In genomic region chr5:143642262-143642831, GRCm38 (mm10) we compare ENCODE assay signal across 9 mouse cellular contexts. TPM values are rescaled to one million over a fixed set of nuclear protein-coding genes. Genes with fewer than 3 reads are reported as not detected.
DNase-seq lines count a peak whose midpoint lies in the region; ATAC-seq and TF ChIP-seq lines count a peak whose summit lies in the region.
"Had no signal": no experiment of that assay in that cellular context is flagged by ENCODE, and none has a peak within 500 bp of the region (broad histone marks: within the 10 kb centered on the region; RNA-seq: fewer than 3 reads in every experiment).

No protein-coding gene starts in this region.

- H3K9ac ChIP-seq in neural tube, embryonic 13.5 days, result no peak overlapping the region
- H3K9ac ChIP-seq in neural tube, embryonic 15.5 days (replicated peaks), result no peak overlapping the region
- no peak overlapping the region for H3K9ac ChIP-seq in stomach, postnatal 0 days (ENCODE audit: low read length)

- no peaks in the 10 kb centered on the region for H3K27me3 ChIP-seq in neural tube, embryonic 13.5 days
- no peaks in the 10 kb centered on the region for H3K27me3 ChIP-seq in neural tube, embryonic 15.5 days (replicated peaks)
- H3K27me3 ChIP-seq in stomach, postnatal 0 days (ENCODE audit: control insufficient read depth, insufficient read depth, low read length), result no peaks in the 10 kb centered on the region

- no peak for TF ChIP-seq EP300 in stomach, postnatal 0 days (optimal IDR thresholded peaks at IDR 0.05)

- H3K4me2 ChIP-seq in neural tube, embryonic 13.5 days, result no peak overlapping the region
- H3K4me2 ChIP-seq in neural tube, embryonic 15.5 days, result no peak overlapping the region
- no peak overlapping the region for H3K4me2 ChIP-seq in stomach, postnatal 0 days (replicated peaks; ENCODE audit: low read depth)

- no peak for TF ChIP-seq CTCF in stomach, postnatal 0 days (IDR thresholded peaks at IDR 0.05; ENCODE audit: low read depth)

- H3K4me3 ChIP-seq in neural tube, embryonic 13.5 days, result no peak overlapping the region
- no peak overlapping the region for H3K4me3 ChIP-seq in neural tube, embryonic 15.5 days (replicated peaks)
- H3K4me3 ChIP-seq in stomach, postnatal 0 days (ENCODE audit: low read depth, low read length), result no peak overlapping the region

- peak; percentile 65; the same call in 1 of the 2 replicates for ATAC-seq in neural tube, embryonic 13.5 days (ENCODE audit: low read depth)
- no peak for ATAC-seq in neural tube, embryonic 15.5 days (ENCODE audit: low FRiP score)
- peak; percentile 50 for ATAC-seq in inflammation-experienced regulatory T-cells, adult 6 months
- ATAC-seq in stomach, postnatal 0 days (ENCODE audit: low FRiP score, low TSS enrichment), result 0 out of 2 replicates have a peak, but pooled peaks have one; percentile 40

- no peaks in the 10 kb centered on the region for H3K36me3 ChIP-seq in neural tube, embryonic 13.5 days
- H3K36me3 ChIP-seq in neural tube, embryonic 15.5 days, result no peaks in the 10 kb centered on the region
- H3K36me3 ChIP-seq in stomach, postnatal 0 days (ENCODE audit: control insufficient read depth, insufficient read depth, low read length), result no peaks in the 10 kb centered on the region

- 34% methylated on average over 4 of the region's 4 CpGs for WGBS in neural tube, embryonic 13.5 days
- 38% methylated on average over 4 of the region's 4 CpGs for WGBS in neural tube, embryonic 15.5 days
- 17% methylated on average over 4 of the region's 4 CpGs for WGBS in stomach, postnatal 0 days

- no peaks in the 10 kb centered on the region for H3K9me3 ChIP-seq in neural tube, embryonic 13.5 days
- no peaks in the 10 kb centered on the region for H3K9me3 ChIP-seq in neural tube, embryonic 15.5 days (replicated peaks)
- H3K9me3 ChIP-seq in stomach, postnatal 0 days (ENCODE audit: control insufficient read depth, low read length), result no peaks in the 10 kb centered on the region

- H3K27ac ChIP-seq in neural tube, embryonic 13.5 days (replicated peaks), result no peak overlapping the region
- H3K27ac ChIP-seq in neural tube, embryonic 15.5 days (replicated peaks), result no peak overlapping the region
- peak overlapping the region; percentile 35; the same call in 1 of the 2 replicates for H3K27ac ChIP-seq in stomach, postnatal 0 days (replicated peaks)

- DNase-seq in heart, adult 11 months, result peak; percentile 95
- DNase-seq in heart, adult 9 months (ENCODE audit: low spot score in 2 of 2), result no peak
- peak; percentile 27 for DNase-seq in stomach, postnatal 0 days (ENCODE audit: low spot score)
- no peak for DNase-seq in ovary, postnatal 36 days (ENCODE audit: low spot score)
- DNase-seq in adrenal gland, postnatal 14 days, result no peak
- DNase-seq: gastrocnemius, postnatal 10 days had no signal

- peaks cover 33% of the 10 kb centered on the region for H3K4me1 ChIP-seq in neural tube, embryonic 13.5 days (replicated peaks)
- peaks cover 24% of the 10 kb centered on the region for H3K4me1 ChIP-seq in neural tube, embryonic 15.5 days
- 0 out of 2 replicates have a peak, but pooled peaks cover 11% of the 10 kb centered on the region for H3K4me1 ChIP-seq in stomach, postnatal 0 days (replicated peaks; ENCODE audit: control insufficient read depth, insufficient read depth)

RNA-seq across cellular contexts. Expression of gene Cyth3, which starts 20.1 kb away (rescaled TPM):
- polyA plus RNA-seq in neural tube, embryonic 13.5 days (2015; fragmentation: Nextera tagmentation; extraction: Ambion mirVana), result 43.1 and 45.2 TPM in 2 replicates
- 42.2 and 43.2 TPM in 2 replicates for polyA plus RNA-seq in neural tube, embryonic 15.5 days (2015; fragmentation: Nextera tagmentation; extraction: Ambion mirVana)
- 10 to 100 TPM; 11.4 to 41.0 (median 34.9) TPM for polyA plus RNA-seq in inflammation-experienced regulatory T-cells, adult 6 months (2017; shearing (Covaris generic))
- polyA plus RNA-seq in stomach, postnatal 0 days (2015; fragmentation: Nextera tagmentation; extraction: Ambion mirVana), result 32.7 and 34.6 TPM in 2 replicates
- 139 and 144 TPM in 2 replicates for total RNA-seq in adrenal gland, postnatal 14 days (2021)

Comparison
In these comparisons a context has a peak if more than half of its experiments do, and no peak if none do; other contexts are left out.
1. DNase-seq: peak in heart, adult 11 months (single experiment) and stomach, postnatal 0 days (single experiment); none in heart, adult 9 months (0 of 2), ovary, postnatal 36 days (single experiment) and adrenal gland, postnatal 14 days (single experiment).